8 mouse cellular contexts compared by ENCODE assay signal in the genomic region with DNA sequence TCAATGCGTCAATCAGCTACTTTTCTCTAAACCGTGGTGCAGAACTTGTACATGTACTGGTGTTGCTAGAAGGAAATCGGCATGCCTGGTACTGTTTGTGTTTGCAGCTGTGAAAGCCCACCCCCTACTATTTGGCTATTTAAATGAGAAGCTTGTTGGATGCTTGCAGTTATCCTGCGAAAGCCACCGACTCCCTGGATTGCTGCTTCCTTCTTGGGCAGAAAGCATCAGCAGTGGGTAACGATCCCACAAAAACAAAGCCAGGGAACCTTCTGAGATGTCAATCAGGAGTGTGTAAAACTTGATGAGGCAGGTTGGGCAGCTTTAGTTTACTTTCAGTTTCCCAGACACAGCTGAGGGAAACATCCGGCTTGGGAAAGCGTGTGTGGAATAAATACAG. TPM values are rescaled to one million over a fixed set of nuclear protein-coding genes. Genes with fewer than 3 reads are reported as not detected.
A peak's percentile ranks its signal among the peaks of the same experiment; 100 is the strongest.
DNase-seq lines count a peak whose midpoint lies in the region; ATAC-seq and TF ChIP-seq lines count a peak whose summit lies in the region.

No protein-coding gene starts in this region.

- H3K9ac ChIP-seq in heart, embryonic 11.5 days (ENCODE audit: low read depth, low read length) = no peak overlapping the region
- no peak overlapping the region for H3K9ac ChIP-seq in heart, embryonic 16.5 days (ENCODE audit: low read length)

- no peaks in the 10 kb centered on the region for H3K36me3 ChIP-seq in heart, embryonic 11.5 days (ENCODE audit: control insufficient read depth, insufficient read depth, low read length)
- H3K36me3 ChIP-seq in heart, embryonic 16.5 days (ENCODE audit: control insufficient read depth, insufficient read depth) = no peaks in the 10 kb centered on the region

- no peak for TF ChIP-seq POLR2A in brain, embryonic 14.5 days (IDR thresholded peaks at IDR 0.05; ENCODE audit: borderline replicate concordance, extremely low read depth, insufficient read depth, insufficient read length, poor library complexity, severe bottlenecking)

- intact Hi-C loops in gastrocnemius, postnatal 36 days (cut with DNase I) = no loop called here

- no peak for TF ChIP-seq CTCF in brain, embryonic 14.5 days (IDR thresholded peaks at IDR 0.05; ENCODE audit: borderline replicate concordance, extremely low read depth, insufficient read depth, insufficient read length)

- H3K27me3 ChIP-seq in heart, embryonic 11.5 days (ENCODE audit: control insufficient read depth, insufficient read depth, low read length) = peaks cover 29% of the 10 kb centered on the region
- H3K27me3 ChIP-seq in heart, embryonic 16.5 days (ENCODE audit: control insufficient read depth, insufficient read depth, low read length) = peaks cover 22% of the 10 kb centered on the region

- H3K9me3 ChIP-seq in heart, embryonic 11.5 days (replicated peaks; ENCODE audit: control insufficient read depth, low read length) = no peaks in the 10 kb centered on the region
- H3K9me3 ChIP-seq in heart, embryonic 16.5 days (replicated peaks; ENCODE audit: control insufficient read depth, low read length) = no peaks in the 10 kb centered on the region

- peak overlapping the region; percentile 96 for H3K4me2 ChIP-seq in heart, embryonic 11.5 days
- H3K4me2 ChIP-seq in heart, embryonic 16.5 days (ENCODE audit: low read depth, low read length) = peak overlapping the region; percentile 94

- WGBS in heart, embryonic 11.5 days (ENCODE audit: insufficient replicate concordance) = 11% methylated on average over 8 of the region's 8 CpGs
- 17% methylated on average over 8 of the region's 8 CpGs for WGBS in heart, embryonic 16.5 days

- H3K27ac ChIP-seq in heart, embryonic 11.5 days (ENCODE audit: low read depth, low read length) = no peak overlapping the region
- H3K27ac ChIP-seq in heart, embryonic 16.5 days (ENCODE audit: low read length) = no peak overlapping the region

- H3K4me3 ChIP-seq in heart, embryonic 11.5 days (ENCODE audit: low read depth, low read length) = peak overlapping the region; percentile 60; the same call in 1 of the 2 replicates
- peak overlapping the region; percentile 66 for H3K4me3 ChIP-seq in heart, embryonic 16.5 days (ENCODE audit: low read length)

- 0 out of 2 replicates have a peak, but pooled peaks cover 3% of the 10 kb centered on the region for H3K4me1 ChIP-seq in heart, embryonic 11.5 days (ENCODE audit: control insufficient read depth, insufficient read depth, low read length)
- peaks cover 6% of the 10 kb centered on the region; the same call in 1 of the 2 replicates for H3K4me1 ChIP-seq in heart, embryonic 16.5 days (ENCODE audit: control insufficient read depth, insufficient read depth, low read length)

- DNase-seq in heart, adult 9 months (ENCODE audit: low spot score in 2 of 2) = no peak
- peak; percentile 58 for DNase-seq in brain, embryonic 14.5 days (ENCODE audit: low read depth)
- peak; percentile 4 for DNase-seq in lung, postnatal 36 days
- DNase-seq in gastrocnemius, postnatal 36 days = no peak
- DNase-seq in Muller cell, postnatal 12 days (ENCODE audit: inconsistent ontology term) = no peak
- DNase-seq in frontal cortex, postnatal 25 days (ENCODE audit: low spot score in 2 of 2) = no peak

- no peak for ATAC-seq in heart, embryonic 11.5 days (replicated peaks; ENCODE audit: insufficient number of reproducible peaks, low FRiP score, low TSS enrichment)
- ATAC-seq in heart, embryonic 16.5 days (replicated peaks; ENCODE audit: extremely low read depth, insufficient read depth, low FRiP score) = no peak

RNA-seq across cellular contexts. Expression of a gene that starts 0.7 kb away (rescaled TPM):
- polyA plus RNA-seq in heart, embryonic 11.5 days (2014; fragmentation: Nextera tagmentation; extraction: Ambion mirVana) = 0.84 and 1.0 TPM in 2 replicates
- 55.7 and 67.7 TPM in 2 replicates for polyA plus RNA-seq in brain, embryonic 14.5 days (2012; rRNA removed)
- polyA plus RNA-seq in heart, embryonic 16.5 days (2015; fragmentation: Nextera tagmentation; extraction: Ambion mirVana) = 0.13 TPM in 1 of 2 replicates, not detected in the other
- under 1 TPM in 1 of 2 experiments, not detected in 1; 0.20 TPM for total RNA-seq in gastrocnemius, postnatal 36 days (2021)

Comparison
In these comparisons a context has a peak if more than half of its experiments do, and no peak if none do; other contexts are left out.
1. DNase-seq: peak in brain, embryonic 14.5 days (single experiment) and lung, postnatal 36 days (single experiment); none in heart, adult 9 months (0 of 2), gastrocnemius, postnatal 36 days (0 of 2), Muller cell, postnatal 12 days (single experiment) and frontal cortex, postnatal 25 days (0 of 2).
2. RNA of a gene that starts 0.7 kb away (polyA plus RNA-seq): 55.7 to 67.7 TPM in brain, embryonic 14.5 days; 0.84 to 1.0 TPM in heart, embryonic 11.5 days and 0.13 TPM in heart, embryonic 16.5 days; every median in the first group is over 10 times any median in the second.